8 mouse cellular contexts compared by ENCODE assay signal in the genomic region with DNA sequence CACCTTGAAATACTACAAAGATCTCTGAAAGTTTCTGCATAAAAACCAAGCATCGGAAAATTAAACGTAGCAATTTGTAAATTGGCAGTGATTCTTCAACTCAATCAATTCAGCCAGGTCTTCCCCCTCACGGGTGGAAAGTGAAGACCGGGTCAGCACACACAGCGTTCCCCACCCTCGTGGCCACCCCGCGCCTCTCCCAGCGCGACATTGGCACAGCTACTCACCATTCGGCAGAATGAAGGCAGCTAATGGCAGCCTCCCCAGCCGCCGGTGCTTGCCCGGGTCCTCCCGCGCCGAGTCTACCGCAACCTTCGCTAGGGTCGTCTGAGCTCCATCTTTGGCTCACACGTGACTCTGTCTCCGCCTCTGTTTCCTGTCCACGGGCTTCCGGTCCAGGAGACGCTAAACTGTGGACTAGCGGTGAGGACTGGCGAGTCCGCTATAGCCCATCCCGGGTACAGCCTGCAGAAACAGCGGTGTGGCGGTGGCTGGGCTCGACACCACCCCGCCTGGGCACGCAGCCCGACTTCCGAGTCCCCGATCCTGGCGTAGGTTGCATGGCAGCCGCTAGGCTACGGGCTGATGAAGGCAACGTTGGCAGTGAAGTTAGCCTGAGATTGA. TPM values are rescaled to one million over a fixed set of nuclear protein-coding genes. Genes with fewer than 3 reads are reported as not detected.
DNase-seq lines count a peak whose midpoint lies in the region; ATAC-seq lines count a peak whose summit lies in the region.

A gene (minus strand): TSS at position 385 of the 624 bp plus-strand sequence.

- no peaks in the 10 kb centered on the region for H3K27me3 ChIP-seq in hindbrain, embryonic 13.5 days

- H3K4me2 ChIP-seq in hindbrain, embryonic 13.5 days = peak within 1 kb of the TSS; percentile 56

- under 1% methylated on average over 41 of the region's 41 CpGs for WGBS in hindbrain, embryonic 13.5 days

- H3K9ac ChIP-seq in hindbrain, embryonic 13.5 days = peak within 1 kb of the TSS; percentile 86

- peak; percentile 69 for DNase-seq in T-cell, adult 2 months (ENCODE audit: low spot score)
- DNase-seq in cerebellum, postnatal 25 days = peak; percentile 87 to 91
- DNase-seq in frontal cortex, postnatal 25 days (ENCODE audit: low spot score in 2 of 2) = peak; percentile 57 to 75
- peak; percentile 81 to 89 for DNase-seq in layer of hippocampus, postnatal 14 days (ENCODE audit: low spot score in 2 of 2)
- DNase-seq in lung, postnatal 10 days = peak; percentile 92
- peak; percentile 82 for DNase-seq in ovary, postnatal 36 days (ENCODE audit: low spot score)
- peak; percentile 68 for DNase-seq in thymus, postnatal 25 days

- peak; percentile 98 for ATAC-seq in hindbrain, embryonic 13.5 days (ENCODE audit: low FRiP score)

- peaks cover 15% of the 10 kb centered on the region for H3K36me3 ChIP-seq in hindbrain, embryonic 13.5 days

- peak within 1 kb of the TSS; percentile 93 for H3K27ac ChIP-seq in hindbrain, embryonic 13.5 days

- H3K9me3 ChIP-seq in hindbrain, embryonic 13.5 days = no peaks in the 10 kb centered on the region

- peak within 1 kb of the TSS; percentile 69 for H3K4me3 ChIP-seq in hindbrain, embryonic 13.5 days

- peaks cover 16% of the 10 kb centered on the region for H3K4me1 ChIP-seq in hindbrain, embryonic 13.5 days (replicated peaks)

RNA-seq across cellular contexts. Expression of the gene that starts here (rescaled TPM):
- 134 and 140 TPM in 2 replicates for polyA plus RNA-seq in hindbrain, embryonic 13.5 days (2015; fragmentation: Nextera tagmentation; extraction: Ambion mirVana)
- 10 to 100 TPM; 42.4 to 44.7 TPM for total RNA-seq in layer of hippocampus, postnatal 14 days (2021)

Comparison
In these comparisons a context has a peak if more than half of its experiments do, and no peak if none do; other contexts are left out.
1. Peak in every context shown above with its lines: DNase-seq, ATAC-seq, H3K4me3 ChIP-seq and H3K27ac ChIP-seq.